Mouse (Mus musculus) liver, embryonic 13.5 days (tissue): ENCODE data around the gene Dgkg. TPM values are rescaled to one million over a fixed set of nuclear protein-coding genes. Genes with fewer than 3 reads are reported as not detected.

ENCODE experiments used
- ATAC-seq: fragments of 200-750 bp; cut with Nextera tagmentation; 2 replicates; pipeline ENCODE4 v1.8.0; 2017; ENCODE audit warnings: low read depth, mild to moderate bottlenecking, moderate number of reproducible peaks, moderate library complexity
- DNase-seq: peaks from one replicate; pipeline ENCODE4 v3.0.0; 2022
- H3K27ac ChIP-seq: fragments of 300-500 bp; sonication (generic); 2 replicates; pipeline ENCODE4 v1.5.1; 2015; ENCODE audit warnings: moderate library complexity, mild to moderate bottlenecking, inconsistent platforms
- H3K27me3 ChIP-seq: fragments of 300-500 bp; sonication (generic); 2 replicates; pipeline ENCODE4 v1.6.1; 2015; ENCODE audit warnings: mild to moderate bottlenecking, inconsistent platforms
- H3K36me3 ChIP-seq: fragments of 300-500 bp; sonication (generic); 2 replicates; pipeline ENCODE4 v1.6.1; 2015; ENCODE audit warnings: mild to moderate bottlenecking, inconsistent platforms
- H3K4me1 ChIP-seq: fragments of 300-500 bp; sonication (generic); replicated peaks from 2 replicates; pipeline ENCODE4 v1.6.1; 2015; ENCODE audit warnings: inconsistent platforms
- H3K4me2 ChIP-seq: fragments of 300-500 bp; sonication (generic); 2 replicates; pipeline ENCODE4 v1.6.1; 2015; ENCODE audit warnings: inconsistent platforms, mild to moderate bottlenecking, moderate library complexity
- H3K4me3 ChIP-seq: fragments of 300-500 bp; sonication (generic); replicated peaks from 2 replicates; pipeline ENCODE4 v1.5.1; 2015; ENCODE audit warnings: mild to moderate bottlenecking, inconsistent platforms
- H3K9ac ChIP-seq: fragments of 300-500 bp; sonication (generic); 2 replicates; pipeline ENCODE4 v1.6.1; 2015; ENCODE audit warnings: mild to moderate bottlenecking, inconsistent platforms
- H3K9me3 ChIP-seq: fragments of 300-500 bp; sonication (generic); replicated peaks from 2 replicates; pipeline ENCODE4 v1.6.1; 2016; ENCODE audit warnings: inconsistent platforms
- WGBS: fragments of 180-500 bp; shearing (Covaris S2); methylation state at CpG from one replicate; pipeline ENCODE4 v1.1.7; 2015; ENCODE audit not compliant: insufficient replicate concordance; 5-methylcytosine and 5-hydroxymethylcytosine counted together
- polyA plus RNA-seq: library from polyadenylated mRNA; unstranded; fragments of >200 nt; fragmentation: Nextera tagmentation; extraction: Ambion mirVana; gene quantifications from 2 replicates; pipeline ENCODE4 v1.2.1, GENCODE M21; 2015

Gene Dgkg
- polyA plus RNA-seq, 1 experiment from 2014 or later, result 0.75 TPM

- no peaks in the 10 kb centered on the region for H3K4me1 ChIP-seq
- ATAC-seq (no peak), DNase-seq (no peak)
- no peaks in the 10 kb centered on the region for H3K9me3 ChIP-seq
- no peak overlapping the region for H3K4me2 ChIP-seq
- no peaks in the 10 kb centered on the region for H3K36me3 ChIP-seq
- H3K9ac ChIP-seq, result no peak overlapping the region
- no peaks in the 10 kb centered on the region for H3K27me3 ChIP-seq
- 72% methylated on average over 2 of the region's 2 CpGs for WGBS
- no peak overlapping the region for H3K4me3 ChIP-seq
- H3K27ac ChIP-seq, result no peak overlapping the region
Observed at GRCm38 (mm10) chr16:22593907-22594306, 63.1 kb downstream of the Dgkg start.

- H3K27me3 ChIP-seq, result no peaks in the 10 kb centered on the region
- no peaks in the 10 kb centered on the region for H3K36me3 ChIP-seq
- H3K27ac ChIP-seq, result no peak overlapping the region
- DNase-seq, result no peak
- 51% methylated on average over 5 of the region's 5 CpGs for WGBS
- no peak overlapping the region for H3K9ac ChIP-seq
- no peak for ATAC-seq
- H3K4me1 ChIP-seq, result no peaks in the 10 kb centered on the region
- no peak overlapping the region for H3K4me2 ChIP-seq
- H3K9me3 ChIP-seq, result no peaks in the 10 kb centered on the region
- no peak overlapping the region for H3K4me3 ChIP-seq
Observed at GRCm38 (mm10) chr16:22589619-22590018, 67.4 kb downstream of the Dgkg start.

GRCm38 (mm10) chr16:22586151-22586836 lies 70.7 kb downstream of the Dgkg start:
- Histone ChIP-seq H3K27me3 (no peaks in the 10 kb centered on the region), H3K9me3 (no peaks in the 10 kb centered on the region), H3K36me3 (no peaks in the 10 kb centered on the region), H3K4me1 (no peaks in the 10 kb centered on the region), H3K4me2 (no peak overlapping the region), H3K9ac (no peak overlapping the region), H3K4me3 (no peak overlapping the region), H3K27ac (no peak overlapping the region)
- no peak for DNase-seq
- ATAC-seq, result no peak
- 69% methylated on average over 11 of the region's 11 CpGs for WGBS

GRCm38 (mm10) chr16:22585523-22585922 lies 71.5 kb downstream of the Dgkg start:
- no peaks in the 10 kb centered on the region for H3K27me3 ChIP-seq
- H3K9ac ChIP-seq, result no peak overlapping the region
- no peak overlapping the region for H3K4me3 ChIP-seq
- H3K36me3 ChIP-seq, result no peaks in the 10 kb centered on the region
- DNase-seq (no peak), ATAC-seq (no peak)
- WGBS, result 74% methylated on average over 3 of the region's 3 CpGs
- no peak overlapping the region for H3K4me2 ChIP-seq
- no peak overlapping the region for H3K27ac ChIP-seq
- H3K9me3 ChIP-seq, result no peaks in the 10 kb centered on the region
- H3K4me1 ChIP-seq, result no peaks in the 10 kb centered on the region

GRCm38 (mm10) chr16:22583401-22583800 lies 73.6 kb downstream of the Dgkg start:
- Histone ChIP-seq H3K27me3 (no peaks in the 10 kb centered on the region), H3K4me3 (no peak overlapping the region), H3K4me2 (no peak overlapping the region), H3K27ac (no peak overlapping the region), H3K9ac (no peak overlapping the region), H3K36me3 (no peaks in the 10 kb centered on the region), H3K4me1 (no peaks in the 10 kb centered on the region), H3K9me3 (no peaks in the 10 kb centered on the region)
- ATAC-seq, result no peak
- DNase-seq, result no peak
- WGBS, result 46% methylated on average over 2 of the region's 2 CpGs

GRCm38 (mm10) chr16:22582173-22582929 lies 74.7 kb downstream of the Dgkg start:
- no peaks in the 10 kb centered on the region for H3K9me3 ChIP-seq
- H3K36me3 ChIP-seq, result no peaks in the 10 kb centered on the region
- no peak overlapping the region for H3K4me3 ChIP-seq
- no peak overlapping the region for H3K9ac ChIP-seq
- no peak for DNase-seq
- no peaks in the 10 kb centered on the region for H3K27me3 ChIP-seq
- H3K4me2 ChIP-seq, result no peak overlapping the region
- no peak overlapping the region for H3K27ac ChIP-seq
- no peak for ATAC-seq
- H3K4me1 ChIP-seq, result no peaks in the 10 kb centered on the region
- 68% methylated on average over 11 of the region's 11 CpGs for WGBS

- Histone ChIP-seq H3K27ac (no peak overlapping the region), H3K9me3 (no peaks in the 10 kb centered on the region), H3K4me3 (no peak overlapping the region), H3K27me3 (no peaks in the 10 kb centered on the region), H3K4me2 (no peak overlapping the region), H3K4me1 (no peaks in the 10 kb centered on the region), H3K36me3 (no peaks in the 10 kb centered on the region), H3K9ac (no peak overlapping the region)
- ATAC-seq (no peak), DNase-seq (no peak)
- WGBS, result 34% methylated on average over 5 of the region's 5 CpGs
Observed at GRCm38 (mm10) chr16:22580103-22580502, 76.9 kb downstream of the Dgkg start.

- H3K4me3 ChIP-seq, result no peak overlapping the region
- no peaks in the 10 kb centered on the region for H3K27me3 ChIP-seq
- H3K4me1 ChIP-seq, result no peaks in the 10 kb centered on the region
- DNase-seq (no peak), ATAC-seq (no peak)
- WGBS, result 71% methylated on average over 10 of the region's 10 CpGs
- no peak overlapping the region for H3K9ac ChIP-seq
- H3K27ac ChIP-seq, result no peak overlapping the region
- no peaks in the 10 kb centered on the region for H3K36me3 ChIP-seq
- no peaks in the 10 kb centered on the region for H3K9me3 ChIP-seq
- no peak overlapping the region for H3K4me2 ChIP-seq
Observed at GRCm38 (mm10) chr16:22578883-22579282, 78.1 kb downstream of the Dgkg start.

- no peak overlapping the region for H3K4me2 ChIP-seq
- no peak for DNase-seq
- no peaks in the 10 kb centered on the region for H3K4me1 ChIP-seq
- H3K4me3 ChIP-seq, result no peak overlapping the region
- H3K36me3 ChIP-seq, result no peaks in the 10 kb centered on the region
- no peaks in the 10 kb centered on the region for H3K9me3 ChIP-seq
- ATAC-seq, result no peak
- peaks cover 3% of the 10 kb centered on the region; the same call in 1 of the 2 replicates for H3K27me3 ChIP-seq
- whole genome bisulfite sequencing, result 41% methylated on average over 8 of the region's 8 CpGs
- H3K9ac ChIP-seq, result no peak overlapping the region
- H3K27ac ChIP-seq, result no peak overlapping the region
Observed at GRCm38 (mm10) chr16:22577656-22578055, 79.4 kb downstream of the Dgkg start.

- no peaks in the 10 kb centered on the region for H3K9me3 ChIP-seq
- ATAC-seq (no peak), DNase-seq (no peak)
- H3K27me3 ChIP-seq, result peaks cover 7% of the 10 kb centered on the region
- WGBS, result 41% methylated on average over 7 of the region's 7 CpGs
- no peak overlapping the region for H3K27ac ChIP-seq
- no peak overlapping the region for H3K4me2 ChIP-seq
- H3K4me1 ChIP-seq, result no peaks in the 10 kb centered on the region
- H3K36me3 ChIP-seq, result no peaks in the 10 kb centered on the region
- no peak overlapping the region for H3K4me3 ChIP-seq
- no peak overlapping the region for H3K9ac ChIP-seq
Observed at GRCm38 (mm10) chr16:22574164-22574563, 82.9 kb downstream of the Dgkg start.

GRCm38 (mm10) chr16:22572641-22573341 lies 84.2 kb downstream of the Dgkg start:
- ATAC-seq (no peak), DNase-seq (no peak)
- H3K27ac ChIP-seq, result no peak overlapping the region

More at GRCm38 (mm10) chr16:22572641-22573341, 84.2 kb downstream of the Dgkg start:
- Histone ChIP-seq H3K4me3 (no peak overlapping the region), H3K9ac (no peak overlapping the region), H3K4me1 (no peaks in the 10 kb centered on the region), H3K27me3 (peaks cover 7% of the 10 kb centered on the region), H3K4me2 (no peak overlapping the region), H3K9me3 (no peaks in the 10 kb centered on the region), H3K36me3 (no peaks in the 10 kb centered on the region)
- 32% methylated on average over 21 of the region's 21 CpGs for WGBS
